36 mouse cellular contexts compared by ENCODE assay signal in the genomic region with DNA sequence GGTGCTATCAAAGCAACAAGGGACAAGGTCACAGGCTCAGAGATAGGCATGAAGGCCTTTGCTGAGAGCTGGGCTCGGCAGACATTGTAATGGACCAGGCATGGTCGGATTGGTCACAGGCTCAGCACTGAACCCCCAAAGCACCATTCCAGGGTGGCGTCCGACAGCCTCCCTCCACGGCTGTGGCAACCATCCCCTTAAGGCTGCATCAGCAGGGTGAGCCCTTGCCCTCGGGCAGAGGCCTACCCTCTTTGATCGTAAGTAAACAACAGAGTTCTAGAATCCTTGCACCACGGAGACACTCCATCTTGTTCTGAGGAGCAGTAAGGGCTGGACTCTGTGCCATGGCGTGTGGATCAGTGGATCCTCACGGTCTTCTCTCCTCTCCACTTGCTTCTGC. TPM values are rescaled to one million over a fixed set of nuclear protein-coding genes. Genes with fewer than 3 reads are reported as not detected.
"Had no signal": no experiment of that assay in that cellular context is flagged by ENCODE, and none has a peak within 500 bp of the region (broad histone marks: within the 10 kb centered on the region; RNA-seq: fewer than 3 reads in every experiment).

Gene Prss46 (plus strand): TSS at position 301 of the 400 bp plus-strand sequence.

- DNase-seq: left cerebral cortex, postnatal 4 days; liver; liver, embryonic 13.5 days; liver, postnatal 0 days; lung, adult 18-20 months; lung, adult 2 months; lung, embryonic 14.5 days; lung, postnatal 10 days; lung, postnatal 14 days; lung, postnatal 36 days; lung, postnatal 4 days; midbrain, embryonic 14.5 days had no signal

- H3K4me1 ChIP-seq: limb, embryonic 12.5 days; limb, embryonic 13.5 days; limb, embryonic 15.5 days; lung, embryonic 15.5 days; midbrain, embryonic 12.5 days; midbrain, embryonic 13.5 days; midbrain, embryonic 15.5 days had no signal

- H3K27me3 ChIP-seq: limb, embryonic 12.5 days; limb, embryonic 13.5 days; limb, embryonic 15.5 days; liver, embryonic 12.5 days; liver, embryonic 13.5 days; liver, embryonic 15.5 days; lung, embryonic 15.5 days; midbrain, embryonic 12.5 days; midbrain, embryonic 13.5 days; midbrain, embryonic 15.5 days had no signal

- H3K27ac ChIP-seq: left cerebral cortex, adult 2 months; limb, embryonic 10.5 days; limb, embryonic 12.5 days; limb, embryonic 13.5 days; limb, embryonic 15.5 days; liver, embryonic 12.5 days; liver, embryonic 13.5 days; liver, embryonic 14.5 days; liver, embryonic 15.5 days; lung, embryonic 15.5 days; macrophage; midbrain, embryonic 10.5 days; midbrain, embryonic 12.5 days; midbrain, embryonic 13.5 days; midbrain, embryonic 15.5 days had no signal

- H3K4me3 ChIP-seq: left cerebral cortex, adult 2 months; limb, embryonic 10.5 days; limb, embryonic 12.5 days; limb, embryonic 13.5 days; limb, embryonic 15.5 days; liver, embryonic 12.5 days; liver, embryonic 13.5 days; liver, embryonic 15.5 days; lung, embryonic 15.5 days; megakaryocyte, embryonic 14.5 days; midbrain, embryonic 10.5 days; midbrain, embryonic 12.5 days; midbrain, embryonic 13.5 days; midbrain, embryonic 15.5 days; myocyte had no signal

- H3K36me3 ChIP-seq: limb, embryonic 10.5 days; limb, embryonic 12.5 days; limb, embryonic 13.5 days; limb, embryonic 15.5 days; liver, embryonic 12.5 days; liver, embryonic 13.5 days; liver, embryonic 15.5 days; lung, embryonic 15.5 days; midbrain, embryonic 10.5 days; midbrain, embryonic 12.5 days; midbrain, embryonic 13.5 days; midbrain, embryonic 15.5 days had no signal

RNA-seq across cellular contexts. Expression of gene Prss46, which starts in this region (rescaled TPM):
- polyA plus RNA-seq: limb, embryonic 10.5 days; limb, embryonic 11.5 days; limb, embryonic 12.5 days; limb, embryonic 13.5 days; limb, embryonic 14.5 days; limb, embryonic 15.5 days; liver, adult 2 months; liver, embryonic 11.5 days; liver, embryonic 12.5 days; liver, embryonic 13.5 days; liver, embryonic 14.5 days; liver, embryonic 15.5 days; liver, embryonic 16.5 days; liver, postnatal 0 days; lung, adult 2 months; lung, embryonic 14.5 days; lung, embryonic 15.5 days; lung, embryonic 16.5 days; lung, postnatal 0 days; midbrain, embryonic 10.5 days; midbrain, embryonic 12.5 days; midbrain, embryonic 13.5 days; midbrain, embryonic 14.5 days; midbrain, embryonic 15.5 days; midbrain, embryonic 16.5 days had no signal
